Mouse (Mus musculus): ENCODE results near the gene Hoxc12. TPM values are rescaled to one million over a fixed set of nuclear protein-coding genes. Genes with fewer than 3 reads are reported as not detected.

The Hoxc12 gene
- polyA plus RNA-seq, 1 experiment: not detected

- peaks cover 10% of the 10 kb centered on the region for H3K4me1 ChIP-seq (ENCODE audit: control insufficient read depth, insufficient read depth, low read length)
- H3K27me3 ChIP-seq (ENCODE audit: control insufficient read depth, insufficient read depth, low read length): peaks cover 10% of the 10 kb centered on the region
- no peak for TF ChIP-seq CTCF (IDR thresholded peaks at IDR 0.05; ENCODE audit: control insufficient read depth, insufficient read depth, insufficient replicate concordance, low read depth, low read length)
- no peak for TF ChIP-seq POLR2A (IDR thresholded peaks at IDR 0.05; ENCODE audit: control insufficient read depth, low read depth, low read length)
- no peak overlapping the region for H3K4me3 ChIP-seq (ENCODE audit: control insufficient read depth, low read depth, low read length)
- no peak overlapping the region for H3K27ac ChIP-seq (ENCODE audit: control insufficient read depth, insufficient read depth, low read depth, low read length)
- H3K36me3 ChIP-seq (ENCODE audit: control insufficient read depth, insufficient read depth, low read length): no peaks in the 10 kb centered on the region
These were observed 18.5 kb upstream of the Hoxc12 start for GRCm38 (mm10) chr15:102917972-102918572.

GRCm38 (mm10) chr15:102918611-102919265 is 17.8 kb upstream of the Hoxc12 start:
- no peaks in the 10 kb centered on the region for H3K36me3 ChIP-seq (ENCODE audit: control insufficient read depth, insufficient read depth, low read length)
- TF ChIP-seq CTCF (IDR thresholded peaks at IDR 0.05; ENCODE audit: control insufficient read depth, insufficient read depth, insufficient replicate concordance, low read depth, low read length) (no peak), POLR2A (IDR thresholded peaks at IDR 0.05; ENCODE audit: control insufficient read depth, low read depth, low read length) (no peak)
- peaks cover 10% of the 10 kb centered on the region for H3K27me3 ChIP-seq (ENCODE audit: control insufficient read depth, insufficient read depth, low read length)
- no peak overlapping the region for H3K27ac ChIP-seq (ENCODE audit: control insufficient read depth, insufficient read depth, low read depth, low read length)
- H3K4me3 ChIP-seq (ENCODE audit: control insufficient read depth, low read depth, low read length): no peak overlapping the region
- H3K4me1 ChIP-seq (ENCODE audit: control insufficient read depth, insufficient read depth, low read length): peaks cover 9% of the 10 kb centered on the region

GRCm38 (mm10) chr15:102919336-102920180 is 17.0 kb upstream of the Hoxc12 start:
- Histone ChIP-seq H3K4me1 (ENCODE audit: control insufficient read depth, insufficient read depth, low read length) (peaks cover 9% of the 10 kb centered on the region), H3K27ac (ENCODE audit: control insufficient read depth, insufficient read depth, low read depth, low read length) (no peak overlapping the region), H3K36me3 (ENCODE audit: control insufficient read depth, insufficient read depth, low read length) (no peaks in the 10 kb centered on the region), H3K27me3 (ENCODE audit: control insufficient read depth, insufficient read depth, low read length) (peaks cover 10% of the 10 kb centered on the region), H3K4me3 (ENCODE audit: control insufficient read depth, low read depth, low read length) (no peak overlapping the region)
- no peak for TF ChIP-seq CTCF (IDR thresholded peaks at IDR 0.05; ENCODE audit: control insufficient read depth, insufficient read depth, insufficient replicate concordance, low read depth, low read length)
- no peak for TF ChIP-seq POLR2A (IDR thresholded peaks at IDR 0.05; ENCODE audit: control insufficient read depth, low read depth, low read length)

GRCm38 (mm10) chr15:102920619-102921018 is 15.9 kb upstream of the Hoxc12 start:
- H3K4me3 ChIP-seq (ENCODE audit: control insufficient read depth, low read depth, low read length): 0 out of 2 replicates have a peak overlapping the region, but pooled peaks have one; percentile 16
- H3K36me3 ChIP-seq (ENCODE audit: control insufficient read depth, insufficient read depth, low read length): no peaks in the 10 kb centered on the region
- TF ChIP-seq CTCF (IDR thresholded peaks at IDR 0.05; ENCODE audit: control insufficient read depth, insufficient read depth, insufficient replicate concordance, low read depth, low read length): no peak
- no peak for TF ChIP-seq POLR2A (IDR thresholded peaks at IDR 0.05; ENCODE audit: control insufficient read depth, low read depth, low read length)
- no peak overlapping the region for H3K27ac ChIP-seq (ENCODE audit: control insufficient read depth, insufficient read depth, low read depth, low read length)
- H3K4me1 ChIP-seq (ENCODE audit: control insufficient read depth, insufficient read depth, low read length): peaks cover 9% of the 10 kb centered on the region
- peaks cover 10% of the 10 kb centered on the region for H3K27me3 ChIP-seq (ENCODE audit: control insufficient read depth, insufficient read depth, low read length)

- no peak within 1 kb of the TSS for H3K27ac ChIP-seq (ENCODE audit: control insufficient read depth, insufficient read depth, low read depth, low read length)
- H3K36me3 ChIP-seq (ENCODE audit: control insufficient read depth, insufficient read depth, low read length): no peaks in the 10 kb centered on the region
- H3K27me3 ChIP-seq (ENCODE audit: control insufficient read depth, insufficient read depth, low read length): peaks cover 10% of the 10 kb centered on the region
- H3K4me3 ChIP-seq (ENCODE audit: control insufficient read depth, low read depth, low read length): peak within 1 kb of the TSS; percentile 19; the same call in 1 of the 2 replicates
- peaks cover 9% of the 10 kb centered on the region for H3K4me1 ChIP-seq (ENCODE audit: control insufficient read depth, insufficient read depth, low read length)
- TF ChIP-seq CTCF (IDR thresholded peaks at IDR 0.05; ENCODE audit: control insufficient read depth, insufficient read depth, insufficient replicate concordance, low read depth, low read length) (no peak), POLR2A (IDR thresholded peaks at IDR 0.05; ENCODE audit: control insufficient read depth, low read depth, low read length) (no peak)
These were observed 15.2 kb upstream of the Hoxc12 start, which contains the start of gene Hoxc13 for GRCm38 (mm10) chr15:102921053-102922011. Hoxc13 (plus strand) TSS chr15:102921103.

- no peak for TF ChIP-seq CTCF (IDR thresholded peaks at IDR 0.05; ENCODE audit: control insufficient read depth, insufficient read depth, insufficient replicate concordance, low read depth, low read length)
- TF ChIP-seq POLR2A (IDR thresholded peaks at IDR 0.05; ENCODE audit: control insufficient read depth, low read depth, low read length): no peak
- Histone ChIP-seq H3K4me3 (ENCODE audit: control insufficient read depth, low read depth, low read length) (no peak overlapping the region), H3K4me1 (ENCODE audit: control insufficient read depth, insufficient read depth, low read length) (peaks cover 9% of the 10 kb centered on the region), H3K36me3 (ENCODE audit: control insufficient read depth, insufficient read depth, low read length) (no peaks in the 10 kb centered on the region), H3K27ac (ENCODE audit: control insufficient read depth, insufficient read depth, low read depth, low read length) (no peak overlapping the region), H3K27me3 (ENCODE audit: control insufficient read depth, insufficient read depth, low read length) (peaks cover 10% of the 10 kb centered on the region)
These were observed 14.6 kb upstream of the Hoxc12 start for GRCm38 (mm10) chr15:102922012-102922362.

Measured in testis, adult 2 months (tissue).